In the genomic region with DNA sequence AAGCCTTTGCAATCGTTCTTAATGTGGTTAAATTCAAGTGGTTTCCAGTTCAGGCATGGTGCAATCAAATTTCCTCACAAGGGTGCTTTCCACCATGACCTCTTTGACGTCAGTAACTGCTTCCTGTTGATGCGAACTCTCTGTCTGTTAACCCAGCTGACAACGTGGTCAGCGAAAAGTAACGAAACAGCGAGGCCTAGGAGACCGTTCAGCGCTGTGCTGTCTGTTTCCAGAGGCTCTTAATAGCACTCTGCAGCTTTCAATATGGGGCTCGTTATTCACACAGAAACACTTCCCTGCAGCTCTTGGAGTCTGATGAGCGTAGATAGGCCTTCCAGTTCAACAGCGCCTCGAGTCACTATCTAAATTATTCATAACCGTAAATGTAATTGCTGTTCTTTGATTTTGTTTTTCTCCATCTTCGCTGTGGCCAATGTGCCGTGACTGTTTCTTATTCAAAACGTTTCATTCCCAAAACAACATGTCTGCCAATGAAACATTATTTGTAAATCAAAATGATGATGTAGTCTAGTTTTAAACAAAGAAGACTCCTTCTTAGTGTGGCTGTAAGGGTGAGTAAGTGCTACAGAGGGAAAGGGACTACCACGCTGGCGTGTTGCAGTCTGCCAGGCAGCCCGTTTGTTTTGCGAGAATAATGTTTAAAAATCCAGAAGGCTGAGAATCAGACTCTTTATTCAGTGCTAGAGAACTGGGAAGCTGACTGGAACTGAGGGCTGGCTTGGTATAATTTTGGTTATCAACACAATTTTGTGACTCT, we compare ENCODE assay signal across 12 mouse cellular contexts.
DNase-seq lines count a peak whose midpoint lies in the region; ATAC-seq and TF ChIP-seq lines count a peak whose summit lies in the region.
"Had no signal": no experiment of that assay in that cellular context is flagged by ENCODE, and none has a peak within 500 bp of the region (broad histone marks: within the 10 kb centered on the region; RNA-seq: fewer than 3 reads in every experiment).

No protein-coding gene starts in this region.

- ATAC-seq in forebrain, embryonic 16.5 days = peak; percentile 62
- no peak for ATAC-seq in forebrain, embryonic 15.5 days (replicated peaks)
- peak; percentile 91 for ATAC-seq in megakaryocyte progenitor cell, adult 5-6 weeks (replicated peaks; ENCODE audit: poor library complexity)
- ATAC-seq in intestine, embryonic 16.5 days = no peak
- ATAC-seq: forebrain, embryonic 14.5 days had no signal

- no peaks in the 10 kb centered on the region for H3K36me3 ChIP-seq in forebrain, embryonic 16.5 days (ENCODE audit: control insufficient read depth, insufficient read depth)
- H3K36me3 ChIP-seq in forebrain, embryonic 15.5 days = no peaks in the 10 kb centered on the region
- H3K36me3 ChIP-seq in embryonic facial prominence, embryonic 10.5 days (replicated peaks) = no peaks in the 10 kb centered on the region
- no peaks in the 10 kb centered on the region for H3K36me3 ChIP-seq in intestine, embryonic 16.5 days (ENCODE audit: control insufficient read depth, insufficient read depth, low read length)
- H3K36me3 ChIP-seq: heart, embryonic 13.5 days; liver, embryonic 15.5 days had no signal

- 47% methylated on average over 21 of the region's 21 CpGs for WGBS in forebrain, embryonic 16.5 days
- WGBS in forebrain, embryonic 15.5 days = 45% methylated on average over 21 of the region's 21 CpGs
- WGBS in embryonic facial prominence, embryonic 10.5 days = 81% methylated on average over 21 of the region's 21 CpGs
- WGBS in intestine, embryonic 16.5 days = 70% methylated on average over 21 of the region's 21 CpGs

- H3K4me2 ChIP-seq in forebrain, embryonic 16.5 days (ENCODE audit: low read length) = no peak overlapping the region
- H3K4me2 ChIP-seq in forebrain, embryonic 15.5 days (replicated peaks) = no peak overlapping the region
- no peak overlapping the region for H3K4me2 ChIP-seq in intestine, embryonic 16.5 days (ENCODE audit: low read depth, low read length)
- H3K4me2 ChIP-seq: heart, embryonic 13.5 days; liver, embryonic 15.5 days had no signal

- TF ChIP-seq CTCF in brain, embryonic 14.5 days (IDR thresholded peaks at IDR 0.05; ENCODE audit: borderline replicate concordance, extremely low read depth, insufficient read depth, insufficient read length) = no peak

- H3K27me3 ChIP-seq in forebrain, embryonic 16.5 days (replicated peaks; ENCODE audit: control insufficient read depth, insufficient read depth, low read length) = no peaks in the 10 kb centered on the region
- H3K27me3 ChIP-seq in forebrain, embryonic 15.5 days = no peaks in the 10 kb centered on the region
- no peaks in the 10 kb centered on the region for H3K27me3 ChIP-seq in embryonic facial prominence, embryonic 10.5 days (replicated peaks; ENCODE audit: low read depth, poor library complexity, severe bottlenecking)
- no peaks in the 10 kb centered on the region for H3K27me3 ChIP-seq in intestine, embryonic 16.5 days (replicated peaks; ENCODE audit: control insufficient read depth, insufficient read depth, low read length)
- H3K27me3 ChIP-seq: heart, embryonic 13.5 days; liver, embryonic 15.5 days had no signal

- H3K4me3 ChIP-seq in forebrain, embryonic 16.5 days (replicated peaks; ENCODE audit: low read length) = no peak overlapping the region
- H3K4me3 ChIP-seq in forebrain, embryonic 15.5 days = no peak overlapping the region
- no peak overlapping the region for H3K4me3 ChIP-seq in embryonic facial prominence, embryonic 10.5 days
- H3K4me3 ChIP-seq in intestine, embryonic 16.5 days (ENCODE audit: low read length) = no peak overlapping the region
- H3K4me3 ChIP-seq: heart, embryonic 13.5 days; liver, embryonic 15.5 days had no signal

- no peak overlapping the region for H3K9ac ChIP-seq in forebrain, embryonic 16.5 days (replicated peaks; ENCODE audit: low read depth, low read length)
- no peak overlapping the region for H3K9ac ChIP-seq in forebrain, embryonic 15.5 days (replicated peaks)
- H3K9ac ChIP-seq in intestine, embryonic 16.5 days (ENCODE audit: low read depth, low read length) = no peak overlapping the region
- H3K9ac ChIP-seq: heart, embryonic 13.5 days; liver, embryonic 15.5 days had no signal

- H3K27ac ChIP-seq in forebrain, embryonic 16.5 days (ENCODE audit: low read length) = 0 out of 2 replicates have a peak overlapping the region, but pooled peaks have one; percentile 20
- H3K27ac ChIP-seq in forebrain, embryonic 15.5 days (replicated peaks) = no peak overlapping the region; the same call in 1 of the 2 replicates
- no peak overlapping the region for H3K27ac ChIP-seq in embryonic facial prominence, embryonic 10.5 days (replicated peaks)
- no peak overlapping the region for H3K27ac ChIP-seq in intestine, embryonic 16.5 days (ENCODE audit: low read length)
- H3K27ac ChIP-seq: heart, embryonic 13.5 days; kidney, postnatal 0 days; liver, embryonic 15.5 days had no signal

- no peaks in the 10 kb centered on the region for H3K9me3 ChIP-seq in forebrain, embryonic 16.5 days (ENCODE audit: control insufficient read depth, low read length)
- no peaks in the 10 kb centered on the region for H3K9me3 ChIP-seq in forebrain, embryonic 15.5 days
- no peaks in the 10 kb centered on the region for H3K9me3 ChIP-seq in embryonic facial prominence, embryonic 10.5 days
- no peaks in the 10 kb centered on the region for H3K9me3 ChIP-seq in intestine, embryonic 16.5 days (ENCODE audit: control insufficient read depth, low read length)
- H3K9me3 ChIP-seq: heart, embryonic 13.5 days; liver, embryonic 15.5 days had no signal

- TF ChIP-seq POLR2A in brain, embryonic 14.5 days (IDR thresholded peaks at IDR 0.05; ENCODE audit: borderline replicate concordance, extremely low read depth, insufficient read depth, insufficient read length, poor library complexity, severe bottlenecking) = no peak

- peak; percentile 90 for DNase-seq in 416B (ENCODE audit: low read depth)
- peak; percentile 67 for DNase-seq in brain, embryonic 14.5 days (ENCODE audit: low read depth)
- no peak for DNase-seq in cerebellum, postnatal 10 days
- no peak for DNase-seq in embryonic facial prominence, embryonic 10.5 days (ENCODE audit: low spot score)

- H3K4me1 ChIP-seq in forebrain, embryonic 16.5 days (replicated peaks; ENCODE audit: control insufficient read depth, insufficient read depth, low read length) = peaks cover 3% of the 10 kb centered on the region; the same call in 1 of the 2 replicates
- H3K4me1 ChIP-seq in forebrain, embryonic 15.5 days = 0 out of 2 replicates have a peak, but pooled peaks cover 3% of the 10 kb centered on the region
- H3K4me1 ChIP-seq in embryonic facial prominence, embryonic 10.5 days = peaks cover 8% of the 10 kb centered on the region
- no peaks in the 10 kb centered on the region for H3K4me1 ChIP-seq in intestine, embryonic 16.5 days (ENCODE audit: control insufficient read depth, insufficient read depth, low read length)
- H3K4me1 ChIP-seq: liver, embryonic 15.5 days had no signal

Comparison
In these comparisons a context has a peak if more than half of its experiments do, and no peak if none do; other contexts are left out.
1. ATAC-seq: peak in forebrain, embryonic 16.5 days (single experiment) and megakaryocyte progenitor cell, adult 5-6 weeks (single experiment); none in forebrain, embryonic 15.5 days (single experiment) and intestine, embryonic 16.5 days (single experiment).
2. DNase-seq: peak in 416B (single experiment) and brain, embryonic 14.5 days (single experiment); none in cerebellum, postnatal 10 days (0 of 2) and embryonic facial prominence, embryonic 10.5 days (single experiment).